Mouse (Mus musculus) thymus, adult 18-20 months (tissue): ENCODE measurements around the gene Ttc39d.
"Not testable (repeated sequence)": the region's sequence is repeated elsewhere in the genome, so short reads cannot be mapped to it uniquely, and the experiment has no call there.

Experiments used
- DNase-seq, 2 experiments: peaks; one replicate each; pipeline ENCODE4 v3.0.0; 2022; ENCODE audit warnings: mixed read lengths in 2 of 2

Gene Ttc39d

DNA sequence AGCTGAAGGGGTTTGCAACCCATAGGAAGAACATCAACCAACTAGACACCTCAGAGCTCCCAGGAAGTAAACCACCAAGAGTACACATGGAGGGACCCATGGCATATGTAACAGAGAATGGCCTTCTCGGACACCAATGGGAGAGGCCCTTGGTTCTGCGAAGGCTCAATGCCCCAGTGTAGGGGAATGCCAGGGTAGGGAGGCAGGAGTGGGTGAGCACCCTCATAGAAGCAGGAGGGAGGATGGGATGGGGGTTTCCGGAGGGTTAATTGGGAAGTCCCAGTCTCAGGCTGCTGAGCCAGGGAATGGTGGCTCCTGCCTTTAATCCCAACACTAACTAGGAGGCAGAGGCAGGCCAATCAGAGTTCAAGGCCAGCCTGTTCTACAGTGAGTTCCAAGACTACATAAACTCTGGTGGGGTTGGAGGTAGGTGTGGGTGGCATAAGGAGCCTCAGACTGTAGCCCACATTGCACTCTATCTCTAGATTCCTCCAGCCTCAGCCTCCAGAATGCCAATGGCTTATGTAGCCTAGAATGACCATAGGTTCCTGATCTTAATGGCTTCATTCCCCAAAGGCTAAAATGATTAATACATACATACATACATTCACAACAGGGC is 8.0 kb upstream of the Ttc39d start:
- no peak for DNase-seq

DNA sequence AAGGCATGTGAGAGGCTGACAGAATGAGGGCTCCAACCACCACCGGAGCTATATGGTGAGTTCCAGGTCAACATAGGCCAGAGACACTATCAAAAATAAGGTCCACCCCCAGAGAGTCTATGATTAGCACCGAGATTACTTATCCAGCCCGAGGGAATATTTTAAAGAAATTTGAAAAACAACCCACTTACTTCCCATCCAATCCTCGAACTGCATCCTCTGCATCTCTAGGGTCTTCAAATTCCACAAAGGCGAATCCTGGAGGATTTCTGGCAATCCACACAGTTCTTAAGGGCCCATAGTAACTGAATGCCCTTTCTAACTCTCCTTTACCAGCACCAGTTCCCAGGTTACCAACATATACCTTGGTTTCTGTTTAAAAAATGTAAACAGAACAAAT is 1.6 kb upstream of the Ttc39d start:
- no peak for DNase-seq

DNA sequence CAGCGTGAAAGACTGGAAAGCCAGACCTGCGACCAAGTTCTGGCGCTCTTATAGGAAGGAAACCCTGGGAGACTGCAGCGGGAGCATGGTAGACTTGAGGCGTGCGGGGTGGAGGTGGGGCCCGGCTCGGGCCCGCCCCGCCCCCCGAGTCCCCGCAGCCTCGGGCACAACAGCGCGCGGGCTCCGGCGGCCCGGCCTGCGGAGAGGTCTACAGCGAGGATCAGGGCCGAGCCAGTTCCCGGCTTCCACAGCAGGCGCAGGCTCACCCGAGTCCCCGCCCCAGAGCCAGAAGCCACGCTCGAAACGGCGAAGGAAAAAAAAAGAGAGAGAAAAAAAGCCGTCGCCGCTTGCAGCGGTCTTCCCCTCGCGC is 974 bp upstream of the Ttc39d start:
- peak in 1 of 2 experiments; percentile 30 for DNase-seq

DNA sequence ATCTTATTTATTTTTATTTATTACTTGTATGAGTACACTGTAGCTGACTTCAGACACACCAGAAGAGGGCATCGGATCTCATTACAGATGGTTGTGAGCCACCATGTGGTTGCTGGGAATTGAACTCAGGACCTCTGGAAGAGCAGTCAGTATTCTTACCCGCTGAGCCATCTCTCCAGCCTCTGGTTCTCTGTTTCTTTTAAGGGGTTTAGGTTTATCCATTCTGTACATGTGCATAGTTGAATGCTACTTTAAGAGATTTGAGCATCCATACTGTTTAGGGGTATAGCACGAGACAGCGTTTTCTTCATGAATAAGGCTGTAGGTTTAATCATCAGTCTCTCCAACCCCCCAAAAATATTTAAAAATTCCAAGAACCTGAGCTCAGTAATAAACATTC is 6.7 kb downstream of the Ttc39d start:
- not testable (repeated sequence) for DNase-seq

DNA sequence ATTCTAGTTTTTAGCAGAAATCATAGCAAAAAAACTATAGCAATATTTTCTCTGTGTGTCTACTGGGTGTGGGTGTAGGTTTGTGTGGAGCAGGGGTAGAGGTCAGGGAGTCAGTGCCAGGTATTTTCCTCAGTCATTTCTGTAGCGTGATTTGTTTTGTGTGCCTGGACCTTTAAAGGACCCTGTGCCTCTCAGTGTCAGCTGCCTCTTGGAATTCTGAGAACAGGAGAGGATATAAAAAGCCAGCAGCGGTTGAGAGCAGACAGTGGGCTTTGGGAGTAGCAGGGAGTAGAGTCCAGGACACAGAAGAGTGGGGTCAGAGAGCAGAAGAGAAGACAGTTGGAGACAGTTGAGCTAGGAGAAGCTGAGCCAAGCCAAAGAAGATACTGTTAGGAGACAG is 12.9 kb downstream of the Ttc39d start:
- DNase-seq, result no peak

DNA sequence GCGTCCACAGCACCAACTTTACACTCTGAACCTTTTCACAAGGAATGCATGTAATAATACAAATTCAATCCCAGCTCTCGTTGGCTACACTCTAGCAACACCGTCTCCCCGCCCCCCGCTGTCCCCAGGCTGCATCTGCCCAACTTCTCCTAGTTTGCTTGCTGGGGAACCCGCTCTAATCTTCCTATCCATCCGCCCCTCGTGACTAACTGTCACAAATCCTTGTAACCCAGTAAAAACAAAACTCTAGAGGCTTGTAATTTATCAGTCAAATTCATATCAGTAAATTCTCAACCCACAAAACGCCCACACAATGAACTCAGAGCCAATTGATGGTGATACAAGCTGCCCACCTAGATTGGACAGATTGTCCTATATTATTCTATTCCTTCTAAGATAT is 13.9 kb downstream of the Ttc39d start:
- no peak for DNase-seq

DNA sequence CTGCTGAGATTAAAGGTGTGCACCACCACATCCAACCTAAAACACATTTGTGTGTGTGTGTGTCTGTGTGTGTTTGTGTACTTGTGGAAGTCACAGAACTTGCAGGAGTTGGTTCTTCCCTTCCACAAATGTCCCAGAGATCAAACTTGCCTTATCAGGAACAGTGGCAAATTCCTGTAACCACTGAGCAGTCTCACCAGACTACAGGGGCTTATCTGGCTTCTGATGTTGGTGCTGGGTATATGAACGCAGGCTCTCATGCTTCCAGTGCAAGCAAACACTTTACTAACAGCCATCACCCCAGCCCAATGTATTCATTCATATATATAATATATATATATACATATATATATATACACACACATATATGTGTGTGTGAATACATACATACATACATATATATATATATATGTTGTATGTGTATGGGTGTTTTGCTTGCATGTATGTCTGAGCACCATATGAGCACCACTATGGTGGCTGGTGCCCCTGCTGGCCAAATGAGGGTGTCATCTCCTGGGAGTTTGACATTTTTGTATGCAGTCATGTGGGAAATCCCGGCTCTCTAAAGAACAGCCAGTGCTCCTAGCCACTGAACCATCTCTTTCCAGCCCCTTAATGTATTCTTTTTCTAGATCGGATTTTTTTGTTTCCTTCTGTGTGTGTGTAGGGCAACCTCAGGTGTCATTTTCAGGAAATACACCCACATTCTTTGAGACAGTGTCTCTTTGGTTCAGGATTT is 14.8 kb downstream of the Ttc39d start:
- DNase-seq, result no peak

DNA sequence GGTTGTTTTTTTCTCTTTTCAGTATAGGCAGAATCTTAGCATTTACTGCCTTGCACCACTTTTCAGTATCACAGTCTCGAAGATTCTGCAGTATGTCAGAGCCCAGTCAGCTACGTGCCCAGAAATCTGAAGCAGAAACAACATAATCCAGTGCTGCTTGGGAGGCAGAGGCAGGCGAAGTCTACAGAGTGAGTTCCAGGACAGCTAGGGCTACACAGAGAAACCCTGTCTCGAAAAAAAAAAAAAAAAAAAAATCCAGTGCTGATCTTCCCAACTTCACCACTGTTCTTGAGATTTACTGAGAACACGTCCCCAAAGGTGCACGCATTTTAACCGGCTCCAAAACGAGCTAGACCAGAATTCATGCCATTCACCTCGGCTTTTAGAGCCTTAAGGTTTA is 16.6 kb downstream of the Ttc39d start:
- no peak for DNase-seq

DNA sequence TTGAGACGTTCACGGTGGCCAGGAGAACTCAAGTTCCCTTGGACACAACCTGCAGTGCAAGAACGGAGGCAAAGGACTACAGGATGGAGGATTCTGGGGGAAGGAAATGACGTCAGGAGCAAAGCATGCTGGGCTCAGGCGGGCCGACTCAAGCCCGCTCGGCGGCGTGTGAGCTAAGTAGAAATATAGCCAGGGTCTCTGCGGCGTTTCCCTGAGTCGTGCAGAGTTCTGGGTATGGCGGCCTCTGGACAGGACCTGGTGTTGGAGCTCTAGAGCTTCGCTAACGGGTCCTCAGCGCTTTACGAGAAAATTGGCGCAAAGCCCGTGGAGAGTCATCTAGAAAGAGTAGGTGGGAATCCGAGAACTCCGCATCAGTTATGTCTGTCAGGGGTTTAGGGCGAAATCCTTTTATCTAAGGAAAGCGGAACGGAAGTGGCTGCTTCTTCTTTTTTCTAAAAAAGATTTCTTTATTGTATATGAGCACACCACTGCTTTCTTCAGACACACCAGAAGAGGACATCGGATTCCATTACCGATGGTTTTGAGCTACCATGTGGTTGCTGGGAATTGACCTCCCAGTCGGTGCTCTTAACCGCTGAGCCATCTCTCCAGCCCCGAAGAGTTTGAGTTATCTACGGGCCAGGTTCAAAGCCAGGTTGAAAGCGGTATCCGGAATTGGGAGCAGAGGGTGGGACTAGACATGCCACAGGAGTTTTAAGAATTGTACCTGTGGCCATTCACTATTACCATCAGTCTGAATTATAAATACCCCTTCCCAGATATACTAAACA is 17.3 kb downstream of the Ttc39d start, which contains the start of gene Gemin6:
Gemin6 (plus strand) TSS at position 116 of the 791 bp plus-strand sequence.
- DNase-seq, result peak; percentile 68 to 81

DNA sequence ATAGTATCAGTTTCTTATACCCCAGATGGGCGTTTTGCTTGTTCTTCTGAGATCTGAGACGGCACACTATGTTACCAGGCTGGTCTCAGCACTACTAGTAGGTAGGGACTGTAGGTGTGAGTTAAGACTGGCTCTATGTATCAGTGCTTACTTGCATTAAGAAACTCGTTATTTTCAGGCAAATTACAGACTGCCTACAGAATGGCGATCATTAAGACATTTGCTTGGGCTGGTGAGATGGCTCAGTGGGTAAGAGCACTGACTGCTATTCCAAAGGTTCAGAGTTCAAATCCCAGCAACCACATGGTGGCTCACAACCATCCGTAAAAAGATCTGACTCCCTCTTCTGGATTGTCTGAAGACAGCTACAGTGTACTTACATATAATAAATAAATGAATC is 17.9 kb downstream of the Ttc39d start:
- DNase-seq, result not testable (repeated sequence)

DNA sequence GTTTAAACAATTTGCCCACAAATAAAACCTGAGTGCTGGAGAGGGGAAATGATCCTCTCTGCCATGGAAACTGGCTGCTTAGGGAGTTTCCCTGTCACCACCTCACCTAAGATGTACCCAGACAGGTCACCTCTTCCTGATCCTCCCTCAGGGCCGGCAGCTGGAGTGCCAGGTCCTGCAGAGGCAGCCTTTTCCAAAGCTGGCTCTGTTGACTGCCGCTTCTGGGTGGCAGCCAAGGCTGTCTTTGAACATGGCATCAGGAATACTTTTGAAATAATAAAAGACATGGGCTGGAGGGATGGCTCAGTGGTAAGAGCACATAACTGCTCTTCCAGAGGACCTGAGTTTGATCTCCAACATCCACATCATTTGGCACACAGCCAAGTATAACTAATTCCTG is 22.1 kb downstream of the Ttc39d start:
- no peak for DNase-seq

DNA sequence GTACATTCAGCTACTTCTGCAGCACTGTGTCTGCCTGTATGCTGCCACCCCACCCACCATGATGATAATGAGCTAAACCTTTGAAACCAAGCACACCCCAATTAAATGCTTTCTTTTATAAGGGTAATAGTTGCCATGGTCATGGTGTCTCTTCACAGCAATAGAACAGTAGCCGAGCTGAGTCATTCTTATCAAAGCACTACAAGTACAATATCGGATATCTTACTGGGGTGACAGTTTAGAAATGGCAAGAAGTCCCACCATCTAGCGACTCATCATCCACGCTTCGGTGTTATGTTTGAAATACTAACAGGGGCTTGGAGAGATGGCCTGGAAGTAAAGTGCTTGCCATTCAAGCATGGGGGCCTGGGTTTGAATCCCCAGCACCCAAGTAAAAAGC is 26.6 kb downstream of the Ttc39d start:
- DNase-seq, result no peak

DNA sequence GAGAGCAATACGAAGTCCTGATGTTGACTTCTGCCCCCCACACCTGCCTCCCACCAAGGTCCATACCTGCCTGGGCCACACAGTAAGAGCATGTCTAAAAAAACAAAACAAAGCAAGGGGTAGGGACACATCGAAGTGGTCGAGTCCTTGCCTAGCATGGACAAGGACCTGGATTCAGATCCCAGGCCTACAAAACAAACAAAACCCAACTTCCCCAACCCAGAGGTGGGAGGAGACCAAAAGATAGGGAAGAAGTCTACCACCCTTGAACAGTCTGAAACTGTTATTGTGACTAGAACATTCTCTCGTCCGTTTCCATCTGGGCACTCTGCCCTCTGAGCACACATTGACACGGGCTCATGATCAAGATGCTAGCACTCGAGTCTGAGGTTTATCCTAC is 27.1 kb downstream of the Ttc39d start:
- DNase-seq, result no peak

DNA sequence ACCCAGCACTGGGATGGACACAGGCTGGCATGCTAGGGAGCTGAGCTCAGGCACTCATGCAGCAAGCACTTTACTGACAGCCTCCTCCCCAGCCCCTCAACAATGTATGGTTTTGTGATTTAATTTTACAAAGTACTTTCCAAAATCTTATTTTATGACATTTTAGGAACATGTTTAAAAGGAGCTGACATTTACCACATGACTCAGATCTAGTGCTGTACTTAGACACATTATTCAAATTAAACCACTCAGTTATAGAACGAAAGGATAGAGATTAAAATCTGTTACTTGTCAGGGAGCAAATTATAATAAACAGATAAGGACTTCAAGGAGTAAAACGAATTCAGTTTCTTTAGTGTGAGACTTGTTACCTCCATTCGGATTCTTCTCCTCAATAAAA is 28.2 kb downstream of the Ttc39d start:
- no peak for DNase-seq

DNA sequence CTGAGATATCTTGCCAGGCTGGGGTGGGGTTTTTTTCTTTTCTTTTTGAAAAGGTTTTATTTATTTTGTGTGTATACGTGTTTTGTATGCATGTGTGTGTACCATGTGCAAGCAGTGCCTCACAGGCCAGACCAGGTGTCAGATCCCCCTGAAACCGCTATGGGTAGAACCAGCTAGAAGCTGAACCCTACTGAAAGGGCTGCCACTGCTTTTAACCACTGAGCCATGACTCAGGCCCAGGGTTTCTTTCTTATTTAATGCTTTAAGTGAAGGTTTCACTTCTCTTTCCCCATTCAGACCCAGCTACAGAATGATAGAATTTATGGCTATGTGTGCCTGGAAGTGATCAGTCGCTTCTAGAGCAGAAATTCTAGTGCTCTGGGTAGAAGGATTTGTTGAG is 29.5 kb downstream of the Ttc39d start:
- DNase-seq, result no peak

DNA sequence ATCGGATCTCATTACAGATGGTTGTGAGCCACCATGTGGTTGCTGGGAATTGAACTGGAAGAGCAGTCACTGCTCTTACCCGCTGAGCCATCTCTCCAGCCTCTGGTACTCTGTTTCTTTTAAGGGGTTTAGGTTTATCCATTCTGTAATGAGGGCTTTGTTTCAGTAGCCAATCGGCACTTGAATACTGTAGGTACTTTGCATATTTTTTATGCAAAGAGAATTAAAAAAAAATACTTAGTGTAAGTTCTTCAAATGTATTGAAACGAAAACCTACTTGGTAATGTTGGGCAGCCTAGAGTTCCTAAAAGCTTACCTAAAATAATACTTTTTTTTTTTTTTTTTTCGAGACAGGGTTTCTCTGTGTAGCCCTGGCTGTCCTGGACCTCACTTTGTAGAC is 30.2 kb downstream of the Ttc39d start:
- DNase-seq, result no peak

DNA sequence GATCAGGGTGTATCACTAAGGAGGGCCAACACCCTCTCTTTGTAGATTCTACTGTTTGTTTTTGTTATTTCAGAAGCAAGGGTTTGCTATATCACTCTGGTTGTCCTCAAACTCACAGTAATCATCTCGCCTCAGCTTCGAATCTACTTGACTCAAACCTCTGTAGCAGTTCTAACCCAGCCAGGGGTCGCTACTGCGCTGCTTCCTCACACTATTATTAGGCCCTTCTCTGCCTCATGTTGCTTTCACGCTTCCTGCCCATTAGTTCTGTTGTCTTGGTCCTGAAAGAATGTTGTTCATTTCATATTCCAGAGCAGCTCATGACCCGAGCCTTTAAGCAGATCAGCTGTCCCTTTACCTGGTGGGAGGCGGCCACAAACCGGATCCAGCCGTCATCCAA is 34.3 kb downstream of the Ttc39d start:
- DNase-seq, result no peak

DNA sequence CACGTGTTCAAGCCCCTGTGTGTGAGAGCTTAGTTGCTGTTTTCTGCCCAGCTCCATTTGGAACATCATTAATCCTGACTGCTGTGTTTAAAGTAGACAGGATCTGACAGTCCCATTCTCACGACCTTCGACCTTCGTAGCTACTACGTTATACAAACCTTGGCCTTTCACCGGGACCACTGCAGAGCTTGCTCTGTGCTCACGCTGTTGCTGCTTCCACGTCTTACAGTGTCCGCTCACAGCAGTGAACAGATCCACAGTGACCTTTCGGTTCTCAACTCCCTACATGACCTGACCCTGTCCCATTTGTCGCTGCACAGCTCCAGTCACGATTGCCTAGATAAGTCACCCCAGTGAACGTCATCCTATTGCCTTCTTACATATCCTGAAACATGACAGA is 35.9 kb downstream of the Ttc39d start:
- DNase-seq, result no peak

DNA sequence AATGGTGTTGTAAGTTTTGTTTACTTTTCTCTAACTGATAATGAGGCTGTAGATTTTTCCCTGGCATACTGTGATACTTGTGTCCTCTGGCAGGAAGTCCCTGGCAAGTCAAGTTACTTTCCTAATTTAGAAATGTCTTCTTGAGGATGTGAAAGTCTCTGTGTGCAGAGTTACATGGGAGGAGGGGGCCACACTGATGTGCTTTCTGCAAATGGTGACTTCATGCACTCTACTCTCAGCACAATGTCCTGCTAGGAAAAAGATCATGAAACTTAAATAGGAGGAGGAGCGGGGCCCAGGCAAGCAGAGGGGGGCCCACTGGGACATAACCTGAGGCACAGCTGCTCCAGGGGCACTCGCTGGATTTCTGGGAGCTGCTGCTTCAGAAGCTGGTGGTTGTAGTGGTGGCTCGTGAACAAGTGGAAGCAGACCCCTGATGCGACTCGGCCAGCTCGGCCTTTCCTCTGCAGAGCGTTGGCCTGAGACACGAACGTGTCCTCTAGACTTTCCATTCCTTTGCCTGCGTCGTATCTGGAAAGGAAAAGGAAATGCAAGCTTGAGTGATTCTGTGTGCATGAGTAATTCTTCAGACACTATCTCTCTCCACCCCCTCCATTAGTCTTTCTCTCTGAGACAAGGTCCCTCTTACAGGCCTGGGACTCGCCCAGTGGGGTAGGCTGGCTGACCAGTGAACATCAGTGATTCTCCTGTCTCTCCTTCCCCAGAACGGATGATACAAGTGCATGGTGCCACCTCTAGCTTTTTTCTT is 45.7 kb downstream of the Ttc39d start:
- DNase-seq, result no peak

DNA sequence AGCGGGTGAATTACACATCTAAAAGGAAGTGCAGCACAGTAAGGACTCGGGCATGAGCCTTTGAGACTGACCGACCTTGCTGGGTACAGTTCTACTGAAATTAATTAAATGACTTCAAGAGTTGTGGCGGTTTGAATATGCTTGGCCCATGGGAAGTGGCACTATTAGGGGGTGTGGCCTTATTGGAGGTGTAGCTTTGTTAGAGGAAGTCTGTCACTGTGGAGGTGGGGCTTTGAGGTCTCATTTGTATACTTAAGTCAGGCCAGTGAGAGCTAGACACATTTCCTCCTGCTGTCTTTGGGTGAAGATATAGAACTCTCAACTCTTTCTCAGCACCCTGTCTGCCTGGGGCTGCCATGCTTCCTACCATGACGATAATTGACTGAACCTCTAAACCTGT is 47.2 kb downstream of the Ttc39d start:
- DNase-seq, result no peak

DNA sequence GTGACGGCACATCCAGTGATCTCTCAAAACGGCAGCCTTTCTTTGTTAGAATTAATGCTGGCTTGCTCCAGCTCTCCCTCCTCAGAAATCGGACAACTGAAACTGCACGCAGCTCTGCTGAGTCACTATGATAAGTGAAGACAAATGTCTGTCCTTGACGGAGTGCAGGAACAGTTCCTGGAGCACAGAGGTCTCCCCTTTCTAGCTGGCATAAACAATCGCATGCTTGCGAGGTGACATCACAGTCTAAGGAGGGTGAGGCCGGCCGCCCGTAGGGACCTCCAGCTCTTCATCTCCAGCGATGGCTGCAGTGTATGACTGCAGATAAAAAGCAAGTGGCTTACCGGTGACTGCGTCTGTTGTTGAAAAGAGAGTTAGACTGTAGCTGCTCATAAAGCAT is 47.9 kb downstream of the Ttc39d start:
- no peak for DNase-seq

DNA sequence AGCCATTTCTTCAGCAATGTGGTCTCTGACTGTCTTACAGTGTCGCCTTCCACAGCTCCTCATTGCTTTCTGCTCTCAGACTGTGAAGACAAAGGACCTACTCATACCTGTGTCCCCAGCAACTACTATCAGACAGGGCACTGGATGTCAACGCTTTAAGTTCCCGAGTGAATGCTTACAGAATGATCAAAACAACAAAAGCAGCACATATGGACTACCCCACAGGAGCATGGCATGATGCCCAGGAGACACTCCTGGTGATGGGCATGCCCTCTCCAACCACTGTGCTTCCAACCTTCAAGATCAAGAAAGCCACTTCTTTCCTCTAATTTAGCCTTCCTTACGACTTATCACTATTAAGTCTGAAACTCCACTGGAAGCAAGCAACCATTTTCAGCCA is 59.8 kb downstream of the Ttc39d start:
- DNase-seq, result no peak
